Mouse (Mus musculus) erythroblast, adult 5-6 weeks (primary cell): ENCODE results near the gene Cp. TPM values are rescaled to one million over a fixed set of nuclear protein-coding genes. Genes with fewer than 3 reads are reported as not detected.
"Not testable (repeated sequence)": the region's sequence is repeated elsewhere in the genome, so short reads cannot be mapped to it uniquely, and the experiment has no call there.

Source experiments
- ATAC-seq: replicated peaks from 2 replicates; pipeline ENCODE4 v1.8.0; 2016; ENCODE audit warnings: moderate number of reproducible peaks, mild to moderate bottlenecking, moderate TSS enrichment, inconsistent platforms; ENCODE audit not compliant: poor library complexity, low FRiP score, severe bottlenecking
- total RNA-seq, 2 experiments: library from RNA; stranded (forward) in 1 of 2; stranded (reverse) in 1 of 2; fragments of 150-400 nt in 1 of 2; fragments of 200-764, 138-1000 nt in 1 of 2; gene quantifications; 2 replicates each; pipeline versions ENCODE4 v1.2.3 to v1.2.4; 2015 to 2017; ENCODE audit warnings: low replicate concordance in 2 of 2

Cp gene
- 2.1 and 5.9 TPM in 2 replicates for total RNA-seq (2015; ENCODE audit: low replicate concordance)
- total RNA-seq (2017; ENCODE audit: low replicate concordance): 2.4 and 8.9 TPM in 2 replicates

- no peak for ATAC-seq
Observed at GRCm38 (mm10) chr3:19956885-19957284, at the start of gene Cp. Gene Cp (plus strand): TSS chr3:19957054.

GRCm38 (mm10) chr3:19948552-19948951 lies 8.3 kb upstream of the Cp start:
- no peak for ATAC-seq

- ATAC-seq: not testable (repeated sequence)
Observed at GRCm38 (mm10) chr3:19949401-19949800, 7.5 kb upstream of the Cp start.

- no peak for ATAC-seq
Observed at GRCm38 (mm10) chr3:19953425-19953824, 3.4 kb upstream of the Cp start.

GRCm38 (mm10) chr3:19953865-19954264 lies 3.0 kb upstream of the Cp start:
- ATAC-seq: no peak

GRCm38 (mm10) chr3:19958031-19958430 lies 1.2 kb downstream of the Cp start:
- no peak for ATAC-seq

GRCm38 (mm10) chr3:19958983-19959382 lies 2.1 kb downstream of the Cp start:
- no peak for ATAC-seq

GRCm38 (mm10) chr3:19960570-19961114 lies 3.8 kb downstream of the Cp start:
- ATAC-seq: no peak

- no peak for ATAC-seq
Observed at GRCm38 (mm10) chr3:19961341-19961740, 4.5 kb downstream of the Cp start.

- ATAC-seq: no peak
Observed at GRCm38 (mm10) chr3:19962769-19963513, 6.1 kb downstream of the Cp start.

GRCm38 (mm10) chr3:19964625-19965188 lies 7.9 kb downstream of the Cp start:
- ATAC-seq: no peak

- ATAC-seq: no peak
Observed at GRCm38 (mm10) chr3:19965239-19965638, 8.4 kb downstream of the Cp start.

GRCm38 (mm10) chr3:19966072-19966471 lies 9.2 kb downstream of the Cp start:
- ATAC-seq: no peak

- ATAC-seq: no peak
Observed at GRCm38 (mm10) chr3:19978474-19978873, 21.6 kb downstream of the Cp start.

- no peak for ATAC-seq
Observed at GRCm38 (mm10) chr3:19981156-19981555, 24.3 kb downstream of the Cp start.

- ATAC-seq: no peak
Observed at GRCm38 (mm10) chr3:19982846-19983245, 26.0 kb downstream of the Cp start.

- ATAC-seq: no peak
Observed at GRCm38 (mm10) chr3:19986123-19986522, 29.3 kb downstream of the Cp start.

- no peak for ATAC-seq
Observed at GRCm38 (mm10) chr3:19990031-19990430, 33.2 kb downstream of the Cp start.

GRCm38 (mm10) chr3:19992388-19992787 lies 35.5 kb downstream of the Cp start:
- no peak for ATAC-seq

- ATAC-seq: no peak
Observed at GRCm38 (mm10) chr3:19999551-19999950, 42.7 kb downstream of the Cp start.

- ATAC-seq: no peak
Observed at GRCm38 (mm10) chr3:20000806-20001205, 44.0 kb downstream of the Cp start.
